ENCODE assay signal across 24 mouse cellular contexts in genomic region chr6:114444976-114445375, GRCm38 (mm10). TPM values are rescaled to one million over a fixed set of nuclear protein-coding genes. Genes with fewer than 3 reads are reported as not detected.
DNase-seq lines count a peak whose midpoint lies in the region; ATAC-seq and TF ChIP-seq lines count a peak whose summit lies in the region.
"Had no signal": no experiment of that assay in that cellular context is flagged by ENCODE, and none has a peak within 500 bp of the region (broad histone marks: within the 10 kb centered on the region; RNA-seq: fewer than 3 reads in every experiment).

No protein-coding gene starts in this region.

- WGBS in hindbrain, embryonic 15.5 days, result 95% methylated on average over 3 of the region's 3 CpGs
- WGBS in hindbrain, embryonic 11.5 days, result 78% methylated on average over 3 of the region's 3 CpGs
- WGBS in midbrain, postnatal 0 days, result 82% methylated on average over 3 of the region's 3 CpGs
- whole genome bisulfite sequencing in midbrain, embryonic 11.5 days, result 90% methylated on average over 3 of the region's 3 CpGs
- WGBS in lung, adult 2 months, result 46% methylated on average over 3 of the region's 3 CpGs

- no peak overlapping the region for H3K4me2 ChIP-seq in hindbrain, embryonic 15.5 days
- H3K4me2 ChIP-seq in hindbrain, embryonic 11.5 days (replicated peaks; ENCODE audit: low read depth, low read length), result no peak overlapping the region
- no peak overlapping the region for H3K4me2 ChIP-seq in midbrain, postnatal 0 days (ENCODE audit: low read depth, low read length, poor library complexity, severe bottlenecking)
- H3K4me2 ChIP-seq in midbrain, embryonic 11.5 days, result no peak overlapping the region
- H3K4me2 ChIP-seq: embryonic facial prominence, embryonic 13.5 days; heart, embryonic 13.5 days; limb, embryonic 15.5 days had no signal

- TF ChIP-seq POLR2A in lung, adult 2 months (IDR thresholded peaks at IDR 0.05; ENCODE audit: borderline replicate concordance, extremely low read depth, low read depth, low read length), result no peak

- no peaks in the 10 kb centered on the region; the same call in 1 of the 2 replicates for H3K4me1 ChIP-seq in hindbrain, embryonic 15.5 days (replicated peaks)
- no peaks in the 10 kb centered on the region for H3K4me1 ChIP-seq in hindbrain, embryonic 11.5 days (replicated peaks; ENCODE audit: control insufficient read depth, insufficient read depth, low read length)
- H3K4me1 ChIP-seq in midbrain, postnatal 0 days (ENCODE audit: insufficient read depth, low read length), result no peaks in the 10 kb centered on the region
- H3K4me1 ChIP-seq in midbrain, embryonic 11.5 days (ENCODE audit: control insufficient read depth, insufficient read depth, low read length), result no peaks in the 10 kb centered on the region
- H3K4me1 ChIP-seq in lung, adult 2 months (ENCODE audit: control insufficient read depth, insufficient read depth, low read length), result no peaks in the 10 kb centered on the region
- H3K4me1 ChIP-seq: heart, embryonic 13.5 days; limb, embryonic 15.5 days had no signal

- no peaks in the 10 kb centered on the region for H3K36me3 ChIP-seq in hindbrain, embryonic 15.5 days
- H3K36me3 ChIP-seq in hindbrain, embryonic 11.5 days (ENCODE audit: control insufficient read depth, insufficient read depth, low read length), result no peaks in the 10 kb centered on the region
- no peaks in the 10 kb centered on the region for H3K36me3 ChIP-seq in midbrain, postnatal 0 days (ENCODE audit: insufficient read depth, low read length)
- no peaks in the 10 kb centered on the region for H3K36me3 ChIP-seq in midbrain, embryonic 11.5 days (ENCODE audit: control insufficient read depth, insufficient read depth, low read length)
- H3K36me3 ChIP-seq: embryonic facial prominence, embryonic 13.5 days; heart, embryonic 13.5 days; limb, embryonic 15.5 days had no signal

- no peaks in the 10 kb centered on the region for H3K27me3 ChIP-seq in hindbrain, embryonic 15.5 days
- no peaks in the 10 kb centered on the region for H3K27me3 ChIP-seq in hindbrain, embryonic 11.5 days (ENCODE audit: control insufficient read depth, insufficient read depth, low read length)
- H3K27me3 ChIP-seq in midbrain, postnatal 0 days (ENCODE audit: insufficient read depth, low read length), result no peaks in the 10 kb centered on the region
- H3K27me3 ChIP-seq in midbrain, embryonic 11.5 days (ENCODE audit: control insufficient read depth, insufficient read depth, low read length), result no peaks in the 10 kb centered on the region
- H3K27me3 ChIP-seq: embryonic facial prominence, embryonic 13.5 days; limb, embryonic 15.5 days; Patski had no signal

- no peak for ATAC-seq in hindbrain, embryonic 15.5 days (ENCODE audit: low FRiP score, low read depth)
- ATAC-seq in hindbrain, embryonic 11.5 days (ENCODE audit: low FRiP score), result no peak
- ATAC-seq in midbrain, postnatal 0 days (ENCODE audit: low FRiP score), result no peak
- ATAC-seq in midbrain, embryonic 11.5 days (ENCODE audit: low FRiP score), result no peak
- ATAC-seq: activated CD4-positive, CD25-positive, alpha-beta regulatory T cell, adult 4 months; intestine, postnatal 0 days; Patski had no signal

- 0 out of 2 replicates have a peak overlapping the region, but pooled peaks have one; percentile 17 for H3K27ac ChIP-seq in hindbrain, embryonic 15.5 days (replicated peaks)
- no peak overlapping the region for H3K27ac ChIP-seq in hindbrain, embryonic 11.5 days (ENCODE audit: low read depth, low read length)
- H3K27ac ChIP-seq in midbrain, postnatal 0 days (ENCODE audit: low read depth, low read length), result peak overlapping the region; percentile 60
- H3K27ac ChIP-seq in midbrain, embryonic 11.5 days (ENCODE audit: low read depth, low read length), result no peak overlapping the region
- H3K27ac ChIP-seq: embryonic facial prominence, embryonic 13.5 days; heart, embryonic 13.5 days; limb, embryonic 15.5 days had no signal

- no peak overlapping the region for H3K9ac ChIP-seq in hindbrain, embryonic 15.5 days
- H3K9ac ChIP-seq in hindbrain, embryonic 11.5 days (ENCODE audit: low read depth, low read length), result no peak overlapping the region
- no peak overlapping the region for H3K9ac ChIP-seq in midbrain, postnatal 0 days (replicated peaks; ENCODE audit: low read length, poor library complexity, severe bottlenecking)
- H3K9ac ChIP-seq in midbrain, embryonic 11.5 days (ENCODE audit: low read length), result no peak overlapping the region
- H3K9ac ChIP-seq: embryonic facial prominence, embryonic 13.5 days; heart, embryonic 13.5 days; limb, embryonic 15.5 days had no signal

- peaks cover under 1% of the 10 kb centered on the region; the same call in 1 of the 2 replicates for H3K9me3 ChIP-seq in hindbrain, embryonic 15.5 days
- 0 out of 2 replicates have a peak, but pooled peaks cover 3% of the 10 kb centered on the region for H3K9me3 ChIP-seq in hindbrain, embryonic 11.5 days (ENCODE audit: control insufficient read depth, low read length)
- H3K9me3 ChIP-seq in midbrain, postnatal 0 days (ENCODE audit: low read length), result no peaks in the 10 kb centered on the region
- H3K9me3 ChIP-seq in midbrain, embryonic 11.5 days (ENCODE audit: control insufficient read depth, low read length), result no peaks in the 10 kb centered on the region
- H3K9me3 ChIP-seq: embryonic facial prominence, embryonic 13.5 days; limb, embryonic 15.5 days had no signal

- TF ChIP-seq CTCF in midbrain, postnatal 0 days (IDR thresholded peaks at IDR 0.05), result no peak
- TF ChIP-seq CTCF in lung, adult 2 months (IDR thresholded peaks at IDR 0.05; ENCODE audit: insufficient read depth, low read length), result no peak

- H3K4me3 ChIP-seq in hindbrain, embryonic 15.5 days, result no peak overlapping the region
- H3K4me3 ChIP-seq in hindbrain, embryonic 11.5 days (ENCODE audit: low read depth, low read length), result no peak overlapping the region
- no peak overlapping the region for H3K4me3 ChIP-seq in midbrain, postnatal 0 days (ENCODE audit: low read depth, low read length)
- H3K4me3 ChIP-seq in midbrain, embryonic 11.5 days (ENCODE audit: low read depth, low read length), result no peak overlapping the region
- no peak overlapping the region for H3K4me3 ChIP-seq in lung, adult 2 months (replicated peaks; ENCODE audit: extremely low read depth, low read depth, low read length)
- H3K4me3 ChIP-seq: embryonic facial prominence, embryonic 13.5 days; heart, embryonic 13.5 days; limb, embryonic 15.5 days had no signal

- no peak for DNase-seq in hindbrain, embryonic 11.5 days (ENCODE audit: low spot score)
- DNase-seq in midbrain, postnatal 0 days (ENCODE audit: low spot score), result no peak
- no peak for DNase-seq in midbrain, embryonic 11.5 days (ENCODE audit: low spot score, missing footprints)
- DNase-seq in kidney, postnatal 36 days, result peak; percentile 31 to 45
- peak; percentile 21 to 45 for DNase-seq in thymus, postnatal 36 days
- DNase-seq in cerebellum, postnatal 10 days, result no peak
- DNase-seq in lung, adult 2 months, result no peak
- DNase-seq: adrenal gland, postnatal 14 days; B cell, adult 2 months; cerebellum, postnatal 14 days; gastrocnemius, postnatal 10 days; heart, adult 18-20 months; heart, postnatal 36 days; lung, postnatal 14 days; right cerebral cortex, postnatal 14 days; spleen, adult 18-20 months had no signal

RNA-seq across cellular contexts. Expression of gene Hrh1, which starts 47.2 kb away (rescaled TPM):
- 1.0 and 1.4 TPM in 2 replicates for polyA plus RNA-seq in hindbrain, embryonic 15.5 days (2015; fragmentation: Nextera tagmentation; extraction: Ambion mirVana)
- polyA plus RNA-seq in hindbrain, embryonic 11.5 days (2014; fragmentation: Nextera tagmentation; extraction: Ambion mirVana), result 0.08 and 0.35 TPM in 2 replicates
- 1.9 and 2.4 TPM in 2 replicates for total RNA-seq in midbrain, postnatal 0 days (2014; rRNA removed)
- polyA plus RNA-seq in midbrain, postnatal 0 days (2015; fragmentation: Nextera tagmentation; extraction: Ambion mirVana), result 1.6 and 1.9 TPM in 2 replicates
- 0.07 and 0.17 TPM in 2 replicates for polyA plus RNA-seq in midbrain, embryonic 11.5 days (2014; fragmentation: Nextera tagmentation; extraction: Ambion mirVana)
- polyA plus RNA-seq in lung, adult 2 months (2012; rRNA removed), result 0.32 and 0.66 TPM in 2 replicates
- polyA plus RNA-seq: activated CD4-positive, CD25-positive, alpha-beta regulatory T cell, adult 4 months; embryonic facial prominence, embryonic 13.5 days; heart, embryonic 13.5 days; liver, embryonic 16.5 days; Patski had no signal

Comparison
In these comparisons a context has a peak if more than half of its experiments do, and no peak if none do; other contexts are left out.
1. H3K27ac ChIP-seq: peak in hindbrain, embryonic 15.5 days (single experiment) and midbrain, postnatal 0 days (single experiment); none in hindbrain, embryonic 11.5 days (single experiment) and midbrain, embryonic 11.5 days (single experiment).
2. DNase-seq: peak in kidney, postnatal 36 days (2 of 2) and thymus, postnatal 36 days (2 of 2); none in hindbrain, embryonic 11.5 days (single experiment), midbrain, postnatal 0 days (single experiment), midbrain, embryonic 11.5 days (single experiment), cerebellum, postnatal 10 days (0 of 2) and lung, adult 2 months (single experiment).